Mouse (Mus musculus): ENCODE results near the gene Pla2g12a. TPM values are rescaled to one million over a fixed set of nuclear protein-coding genes. Genes with fewer than 3 reads are reported as not detected.
A peak's percentile ranks its signal among the peaks of the same experiment; 100 is the strongest.

The Pla2g12a gene
- polyA plus RNA-seq, 1 experiment, result 20.3 TPM

DNA sequence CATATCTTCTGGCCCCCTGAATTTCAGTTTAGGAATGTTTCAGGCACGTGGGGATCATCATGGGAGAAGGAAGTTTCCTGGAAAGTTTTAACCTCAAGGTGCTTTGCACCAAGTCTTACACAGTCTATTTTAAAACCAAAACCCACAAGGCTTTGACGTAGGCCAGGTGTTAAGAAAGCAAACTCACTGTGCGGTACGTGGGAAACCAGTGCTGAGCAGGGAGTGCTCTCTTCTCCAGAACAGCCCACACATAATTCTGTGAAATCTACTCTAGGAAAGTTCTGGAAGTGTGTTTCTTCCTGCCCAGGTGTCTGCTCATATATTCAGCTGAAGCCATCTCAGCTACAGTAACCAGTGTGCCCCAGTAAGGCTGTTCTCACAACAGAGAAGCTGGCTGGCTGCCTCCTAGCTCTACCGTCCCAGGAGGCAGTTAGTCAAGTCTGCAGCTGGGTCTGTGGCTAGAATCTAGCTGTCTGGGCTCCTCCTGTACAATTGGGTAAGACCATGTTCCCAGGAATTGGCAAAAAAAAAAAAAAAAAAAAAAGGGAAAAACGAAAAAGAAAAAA is 51.9 kb downstream of the Pla2g12a start:
- no peak overlapping the region for H3ac ChIP-seq (ENCODE audit: control insufficient read depth, insufficient read length, low read depth)
- no peaks in the 10 kb centered on the region for H3K79me2 ChIP-seq (ENCODE audit: control insufficient read depth, insufficient read depth)
- no peak overlapping the region for H3K4me3 ChIP-seq (ENCODE audit: insufficient read depth, poor library complexity, severe bottlenecking)
- TF ChIP-seq USF1 (IDR thresholded peaks at IDR 0.05; ENCODE audit: low read depth) (no peak), FOSL1 (IDR thresholded peaks at IDR 0.05; ENCODE audit: insufficient read depth, low read length, poor library complexity, severe bottlenecking) (no peak), CTCF (IDR thresholded peaks at IDR 0.05; ENCODE audit: control insufficient read depth, insufficient read depth, insufficient read length) (no peak), MYOG (IDR thresholded peaks at IDR 0.05; ENCODE audit: control insufficient read depth, extremely low read depth, insufficient read length) (no peak), CEBPB (IDR thresholded peaks at IDR 0.05; ENCODE audit: low read depth) (no peak), MYOD1 (IDR thresholded peaks at IDR 0.05; ENCODE audit: control insufficient read depth, insufficient read length, low read depth) (no peak), MAX (IDR thresholded peaks at IDR 0.05) (no peak)
- H3K36me3 ChIP-seq (ENCODE audit: control insufficient read depth, insufficient read depth), result no peaks in the 10 kb centered on the region
- no peaks in the 10 kb centered on the region for H3K79me3 ChIP-seq (ENCODE audit: low read depth)
- no peaks in the 10 kb centered on the region for H3K27me3 ChIP-seq (ENCODE audit: control insufficient read depth, insufficient read depth, insufficient read length)

DNA sequence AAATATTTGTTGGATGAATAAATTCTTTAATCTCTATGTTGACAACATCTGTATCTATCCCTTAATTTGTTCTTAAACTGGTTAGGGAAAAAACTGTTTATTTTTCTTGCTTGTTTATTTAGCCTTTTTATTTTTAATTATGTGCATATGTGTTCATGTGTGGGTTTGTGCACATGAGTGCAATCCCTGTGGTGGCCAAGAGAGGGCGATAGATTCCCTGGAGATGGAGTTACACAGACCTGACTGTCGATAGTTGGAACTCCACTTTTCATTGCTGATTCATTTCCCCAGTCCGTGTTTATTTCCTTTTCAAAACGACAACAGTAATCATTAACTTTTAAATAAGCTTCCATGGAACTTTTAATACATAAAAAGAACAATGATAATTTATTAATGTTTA is 54.0 kb downstream of the Pla2g12a start:
- Histone ChIP-seq H3K27me3 (ENCODE audit: control insufficient read depth, insufficient read depth, insufficient read length) (no peaks in the 10 kb centered on the region), H3K79me2 (ENCODE audit: control insufficient read depth, insufficient read depth) (no peaks in the 10 kb centered on the region), H3ac (ENCODE audit: control insufficient read depth, insufficient read length, low read depth) (no peak overlapping the region), H3K36me3 (ENCODE audit: control insufficient read depth, insufficient read depth) (no peaks in the 10 kb centered on the region), H3K4me3 (ENCODE audit: insufficient read depth, poor library complexity, severe bottlenecking) (no peak overlapping the region), H3K79me3 (ENCODE audit: low read depth) (no peaks in the 10 kb centered on the region)
- no peak for TF ChIP-seq MYOG (IDR thresholded peaks at IDR 0.05; ENCODE audit: control insufficient read depth, extremely low read depth, insufficient read length)
- TF ChIP-seq CTCF (IDR thresholded peaks at IDR 0.05; ENCODE audit: control insufficient read depth, insufficient read depth, insufficient read length), result peak; percentile 7
- no peak for TF ChIP-seq MYOD1 (IDR thresholded peaks at IDR 0.05; ENCODE audit: control insufficient read depth, insufficient read length, low read depth)

- H3K79me2 ChIP-seq (ENCODE audit: control insufficient read depth, insufficient read depth), result no peaks in the 10 kb centered on the region
- no peak overlapping the region for H3K4me3 ChIP-seq (ENCODE audit: insufficient read depth, poor library complexity, severe bottlenecking)
- TF ChIP-seq CTCF (IDR thresholded peaks at IDR 0.05; ENCODE audit: control insufficient read depth, insufficient read depth, insufficient read length), result no peak
- peak; percentile 25 for TF ChIP-seq CEBPB (IDR thresholded peaks at IDR 0.05; ENCODE audit: low read depth)
- TF ChIP-seq MYOG (IDR thresholded peaks at IDR 0.05; ENCODE audit: control insufficient read depth, extremely low read depth, insufficient read length), result no peak
Observed at GRCm38 (mm10) chr3:129936561-129936960, 58.2 kb downstream of the Pla2g12a start.

DNA sequence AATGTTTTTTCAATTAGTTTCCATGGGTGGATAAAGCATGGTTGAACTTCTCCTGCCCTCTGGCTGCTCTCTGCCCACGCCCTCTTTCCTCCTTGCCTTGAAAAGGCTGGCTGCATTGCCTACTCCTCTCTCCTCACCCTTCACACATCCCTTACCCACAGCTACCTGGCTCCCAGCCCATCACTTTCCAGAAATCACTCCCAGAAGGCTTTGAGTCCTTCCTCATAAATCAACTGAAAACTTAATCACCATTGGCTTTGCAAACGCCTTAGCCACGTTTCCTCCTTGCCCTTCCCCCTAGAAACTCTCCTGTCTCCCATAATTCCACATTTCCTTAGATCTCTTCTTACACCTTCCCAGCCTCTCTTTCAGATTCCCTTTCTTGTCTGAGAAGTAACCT is 59.4 kb downstream of the Pla2g12a start:
- no peaks in the 10 kb centered on the region for H3K36me3 ChIP-seq (ENCODE audit: control insufficient read depth, insufficient read depth)
- H3K79me3 ChIP-seq (ENCODE audit: low read depth), result no peaks in the 10 kb centered on the region
- TF ChIP-seq CTCF (IDR thresholded peaks at IDR 0.05; ENCODE audit: control insufficient read depth, insufficient read depth, insufficient read length), result no peak
- H3K4me3 ChIP-seq (ENCODE audit: insufficient read depth, poor library complexity, severe bottlenecking), result no peak overlapping the region
- no peaks in the 10 kb centered on the region for H3K27me3 ChIP-seq (ENCODE audit: control insufficient read depth, insufficient read depth, insufficient read length)
- H3ac ChIP-seq (ENCODE audit: control insufficient read depth, insufficient read length, low read depth), result no peak overlapping the region
- no peaks in the 10 kb centered on the region for H3K79me2 ChIP-seq (ENCODE audit: control insufficient read depth, insufficient read depth)

More at GRCm38 (mm10) chr3:129936561-129936960, 58.2 kb downstream of the Pla2g12a start:
- Histone ChIP-seq H3K27me3 (ENCODE audit: control insufficient read depth, insufficient read depth, insufficient read length) (no peaks in the 10 kb centered on the region), H3K79me3 (ENCODE audit: low read depth) (no peaks in the 10 kb centered on the region), H3K36me3 (ENCODE audit: control insufficient read depth, insufficient read depth) (no peaks in the 10 kb centered on the region), H3ac (ENCODE audit: control insufficient read depth, insufficient read length, low read depth) (no peak overlapping the region)

DNA sequence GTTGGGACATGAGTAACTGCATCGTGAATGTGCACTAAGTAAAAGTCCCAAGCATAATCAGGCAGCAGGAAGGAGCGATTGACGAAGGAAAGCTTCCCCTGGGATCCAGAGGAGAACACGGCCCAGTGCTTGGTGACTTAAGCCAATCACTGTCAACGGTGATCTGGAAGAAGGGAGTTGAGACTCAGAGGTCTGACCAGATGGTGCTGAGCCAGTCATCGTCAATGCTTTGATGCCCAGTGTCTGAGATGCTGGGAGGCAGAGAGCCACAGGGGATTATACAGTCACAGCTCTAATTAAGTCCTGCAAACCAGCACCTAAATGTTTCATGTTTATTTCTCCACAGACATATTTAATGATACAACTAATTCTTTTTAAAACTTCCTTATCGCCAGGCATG is 60.7 kb downstream of the Pla2g12a start:
- Histone ChIP-seq H3ac (ENCODE audit: control insufficient read depth, insufficient read length, low read depth) (no peak overlapping the region), H3K27me3 (ENCODE audit: control insufficient read depth, insufficient read depth, insufficient read length) (no peaks in the 10 kb centered on the region), H3K4me3 (ENCODE audit: insufficient read depth, poor library complexity, severe bottlenecking) (no peak overlapping the region), H3K79me2 (ENCODE audit: control insufficient read depth, insufficient read depth) (no peaks in the 10 kb centered on the region), H3K79me3 (ENCODE audit: low read depth) (no peaks in the 10 kb centered on the region), H3K36me3 (ENCODE audit: control insufficient read depth, insufficient read depth) (no peaks in the 10 kb centered on the region)
- TF ChIP-seq MAX (IDR thresholded peaks at IDR 0.05) (no peak), CEBPB (IDR thresholded peaks at IDR 0.05; ENCODE audit: low read depth) (no peak), MYOD1 (IDR thresholded peaks at IDR 0.05; ENCODE audit: control insufficient read depth, insufficient read length, low read depth) (no peak), CTCF (IDR thresholded peaks at IDR 0.05; ENCODE audit: control insufficient read depth, insufficient read depth, insufficient read length) (no peak), USF1 (IDR thresholded peaks at IDR 0.05; ENCODE audit: low read depth) (no peak), MYOG (IDR thresholded peaks at IDR 0.05; ENCODE audit: control insufficient read depth, extremely low read depth, insufficient read length) (no peak), FOSL1 (IDR thresholded peaks at IDR 0.05; ENCODE audit: insufficient read depth, low read length, poor library complexity, severe bottlenecking) (no peak)

DNA sequence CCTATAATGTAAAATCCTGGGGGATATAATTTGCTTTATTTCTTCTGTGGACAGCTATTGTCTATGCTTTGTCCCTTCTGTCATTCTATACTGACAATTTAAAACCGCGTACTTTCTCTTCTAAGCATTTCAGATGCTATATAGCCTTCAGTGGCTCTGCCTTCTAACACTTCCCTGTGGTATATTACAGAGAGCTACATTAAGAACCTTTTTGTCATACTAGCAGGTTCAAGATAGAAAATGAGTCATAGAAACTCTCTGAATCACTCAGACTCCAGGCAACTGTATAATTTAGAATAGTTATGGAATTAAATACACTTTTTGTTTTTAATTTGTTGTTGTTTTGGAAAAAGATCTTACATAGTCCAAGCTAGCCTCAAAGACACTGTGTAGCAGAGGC is 62.4 kb downstream of the Pla2g12a start:
- TF ChIP-seq MYOG (IDR thresholded peaks at IDR 0.05; ENCODE audit: control insufficient read depth, extremely low read depth, insufficient read length) (no peak), CTCF (IDR thresholded peaks at IDR 0.05; ENCODE audit: control insufficient read depth, insufficient read depth, insufficient read length) (no peak), MAX (IDR thresholded peaks at IDR 0.05) (no peak), FOSL1 (IDR thresholded peaks at IDR 0.05; ENCODE audit: insufficient read depth, low read length, poor library complexity, severe bottlenecking) (no peak), MYOD1 (IDR thresholded peaks at IDR 0.05; ENCODE audit: control insufficient read depth, insufficient read length, low read depth) (no peak), USF1 (IDR thresholded peaks at IDR 0.05; ENCODE audit: low read depth) (no peak), CEBPB (IDR thresholded peaks at IDR 0.05; ENCODE audit: low read depth) (no peak)
- no peaks in the 10 kb centered on the region for H3K79me3 ChIP-seq (ENCODE audit: low read depth)
- H3K36me3 ChIP-seq (ENCODE audit: control insufficient read depth, insufficient read depth), result no peaks in the 10 kb centered on the region
- H3K27me3 ChIP-seq (ENCODE audit: control insufficient read depth, insufficient read depth, insufficient read length), result no peaks in the 10 kb centered on the region
- H3K4me3 ChIP-seq (ENCODE audit: insufficient read depth, poor library complexity, severe bottlenecking), result no peak overlapping the region
- H3K79me2 ChIP-seq (ENCODE audit: control insufficient read depth, insufficient read depth), result no peaks in the 10 kb centered on the region
- H3ac ChIP-seq (ENCODE audit: control insufficient read depth, insufficient read length, low read depth), result no peak overlapping the region

All from C2C12 (cell line).